Mouse (Mus musculus): ENCODE measurements at regions not wholly inside any gene's neighbourhood (a gene's known extent, or its start where the extent isn't known, plus 50 kb on each side); places are given as distances from the start of the nearest gene placed in this dataset.

- DNase-seq, result no peak
Observed at GRCm38 (mm10) chr4:153321085-153321484, 161.5 kb downstream of the Ajap1 start.

GRCm38 (mm10) chr4:153320602-153321001, 162.0 kb downstream of the Ajap1 start:
- no peak for DNase-seq

GRCm38 (mm10) chr4:153316964-153317724, 165.5 kb downstream of the Ajap1 start:
- DNase-seq, result no peak

GRCm38 (mm10) chr4:153316519-153316918, 166.1 kb downstream of the Ajap1 start:
- no peak for DNase-seq

GRCm38 (mm10) chr4:153313961-153314360, 168.7 kb downstream of the Ajap1 start:
- peak in 1 of 2 experiments; percentile 14 for DNase-seq

DNA sequence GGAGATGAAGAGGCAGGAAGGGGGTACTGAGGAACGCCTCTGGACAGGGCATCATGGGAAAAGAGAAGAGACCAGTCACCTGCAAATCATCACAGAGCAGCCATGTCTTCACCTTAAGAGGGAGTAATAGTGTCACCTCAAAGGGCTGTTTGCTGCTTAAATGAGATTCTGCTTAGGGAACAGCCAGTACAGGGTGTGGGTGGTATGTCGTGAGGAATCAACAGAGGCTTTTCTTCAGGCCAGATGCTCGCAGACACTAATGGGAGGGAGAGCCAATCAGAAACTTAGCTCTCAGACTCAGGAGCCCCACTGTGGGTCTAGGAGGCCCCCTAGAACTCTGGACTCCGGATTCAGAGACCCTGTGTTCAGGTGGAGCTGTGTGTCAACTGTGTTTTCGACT, 171.0 kb downstream of the Ajap1 start:
- no peak for DNase-seq

DNA sequence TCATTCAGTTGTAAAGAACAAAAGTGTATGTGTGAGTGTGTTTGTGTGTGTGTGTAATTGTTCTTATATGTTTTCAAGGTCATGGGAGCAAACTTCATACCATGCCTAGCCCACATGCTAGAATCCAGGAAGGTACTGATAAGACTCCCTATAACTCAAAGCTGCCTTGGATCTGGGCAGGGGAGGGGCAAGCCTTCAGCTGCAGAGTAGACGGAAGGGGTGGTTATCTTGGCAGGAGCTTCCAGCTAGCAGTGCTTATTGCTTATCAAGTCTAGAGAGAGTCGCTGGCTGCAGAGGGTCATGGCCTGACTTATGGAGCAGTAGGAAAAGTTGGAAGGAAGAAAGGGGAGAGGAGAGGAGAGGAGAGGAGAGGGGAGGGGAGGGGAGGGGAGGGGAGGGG, 172.0 kb downstream of the Ajap1 start:
- DNase-seq, result no peak

- DNase-seq, result no peak
Observed at GRCm38 (mm10) chr4:153303521-153303920, 179.1 kb downstream of the Ajap1 start.

DNA sequence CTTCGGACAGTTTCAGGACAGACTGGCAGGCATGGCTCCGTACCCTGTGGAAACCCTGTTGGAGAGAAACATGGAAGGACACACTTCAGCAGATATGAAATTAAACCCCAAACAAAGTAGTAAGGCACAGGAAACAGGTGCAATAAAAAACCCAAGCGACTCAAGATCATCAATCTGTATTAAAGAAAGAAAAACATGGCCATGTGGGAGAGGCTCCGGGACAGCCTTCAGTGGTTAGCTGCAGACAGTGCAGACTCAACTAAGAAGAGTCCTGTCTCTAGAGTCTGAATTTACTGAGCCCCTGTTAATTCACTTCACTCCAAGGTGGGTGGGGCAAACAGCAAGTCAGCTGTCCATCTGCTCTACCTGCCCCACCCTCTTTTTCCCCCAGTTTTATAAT, 179.8 kb downstream of the Ajap1 start:
- DNase-seq, result no peak

GRCm38 (mm10) chr4:153298277-153298676, 184.3 kb downstream of the Ajap1 start:
- DNase-seq, result no peak

DNA sequence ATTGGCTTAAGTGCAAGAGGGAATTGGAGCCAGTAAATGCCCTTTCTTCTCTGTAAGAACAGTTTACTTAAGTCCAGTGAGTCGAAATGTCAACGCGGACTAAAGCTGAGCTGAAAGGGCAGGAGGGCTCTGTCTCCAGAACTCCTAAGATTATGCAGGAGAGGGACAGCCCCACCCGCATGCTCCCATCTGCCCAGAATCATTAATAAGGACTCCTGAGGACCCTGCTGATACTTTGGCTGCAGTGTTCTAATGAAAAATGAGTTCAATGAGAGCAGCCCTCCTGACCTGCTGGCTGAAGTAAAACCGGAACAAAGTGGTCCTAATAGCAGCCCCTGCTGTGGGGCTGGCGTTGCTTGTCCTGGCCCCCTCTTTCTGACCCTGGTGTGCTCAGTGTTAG, 187.8 kb downstream of the Ajap1 start:
- no peak for DNase-seq

DNA sequence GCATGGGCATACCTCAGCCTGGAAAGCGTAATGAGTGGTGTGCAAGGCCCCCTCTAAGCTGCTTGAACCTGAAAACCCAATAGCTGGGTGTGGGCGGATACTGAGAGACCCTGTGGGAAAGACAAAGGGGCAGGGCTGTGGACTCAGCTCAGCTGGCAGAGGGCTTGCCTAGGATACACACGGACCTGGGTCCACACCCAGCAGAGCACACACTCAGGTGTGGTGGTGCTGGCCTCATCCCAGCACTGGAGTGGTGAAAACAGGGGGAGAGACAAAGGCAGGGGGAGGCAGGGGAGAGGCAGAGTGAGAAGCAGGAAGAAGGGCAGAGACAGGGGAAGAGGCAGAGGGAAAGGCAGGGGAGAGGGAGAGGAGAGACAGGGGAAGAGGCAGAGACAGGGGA, 189.5 kb downstream of the Ajap1 start:
- no peak for DNase-seq

DNA sequence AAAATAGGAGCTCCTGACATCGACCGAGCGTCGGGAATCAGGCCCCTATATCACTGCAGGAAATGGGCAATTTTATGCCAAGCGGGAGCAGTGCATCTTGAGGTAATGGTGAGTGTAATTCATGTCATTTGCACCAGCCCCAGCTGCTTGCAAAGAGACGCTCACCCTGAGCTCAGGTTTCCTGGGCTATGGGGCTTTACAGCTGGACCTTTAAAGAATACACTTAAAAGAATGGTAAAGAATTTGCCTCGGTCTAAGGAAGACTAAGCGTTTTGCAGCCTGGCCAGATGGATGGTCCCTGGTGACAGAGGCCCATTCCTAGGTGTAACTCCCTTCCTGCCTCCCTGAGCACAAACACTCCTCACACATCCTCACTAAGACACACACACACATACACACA, 194.2 kb downstream of the Ajap1 start:
- no peak for DNase-seq

DNA sequence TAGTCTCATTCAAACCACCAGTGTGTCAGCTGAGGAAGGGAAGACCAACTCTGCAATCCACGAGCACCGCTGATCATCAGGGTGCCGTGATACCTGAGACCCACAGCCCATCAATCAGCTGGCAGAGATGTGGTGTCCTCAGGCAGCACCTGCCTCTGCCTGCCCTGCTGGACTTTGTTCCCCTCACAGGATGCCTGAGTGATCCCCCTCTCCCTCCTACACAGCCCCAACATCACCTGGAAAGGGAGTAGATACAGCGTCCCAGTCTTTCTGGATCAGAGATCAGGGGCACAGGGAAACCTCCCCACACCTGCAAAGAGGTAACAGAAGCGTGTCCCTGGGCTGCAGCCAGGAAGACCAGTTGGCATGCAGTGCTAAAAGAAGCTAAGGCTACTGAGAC, 198.4 kb downstream of the Ajap1 start:
- DNase-seq, result no peak

DNA sequence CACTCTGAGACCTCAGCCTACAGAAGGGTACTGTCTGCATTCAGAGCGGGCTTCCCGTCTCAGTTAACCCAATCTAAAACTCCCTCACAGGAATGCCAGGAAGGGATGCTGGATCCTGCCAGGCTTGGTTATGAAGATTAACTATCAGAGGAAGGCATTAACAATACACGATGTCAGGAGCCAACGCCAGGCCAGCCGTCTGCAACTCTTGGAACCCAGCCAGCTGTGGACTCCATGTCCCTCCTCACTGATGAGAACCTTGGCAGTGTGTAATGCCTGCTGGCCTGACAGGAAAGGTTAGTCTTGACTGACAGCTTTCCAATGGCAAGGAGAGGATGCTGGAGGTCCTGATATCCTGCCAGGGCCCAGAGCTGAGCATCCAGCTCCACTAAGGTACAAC, 206.0 kb downstream of the Ajap1 start:
- no peak for DNase-seq

DNA sequence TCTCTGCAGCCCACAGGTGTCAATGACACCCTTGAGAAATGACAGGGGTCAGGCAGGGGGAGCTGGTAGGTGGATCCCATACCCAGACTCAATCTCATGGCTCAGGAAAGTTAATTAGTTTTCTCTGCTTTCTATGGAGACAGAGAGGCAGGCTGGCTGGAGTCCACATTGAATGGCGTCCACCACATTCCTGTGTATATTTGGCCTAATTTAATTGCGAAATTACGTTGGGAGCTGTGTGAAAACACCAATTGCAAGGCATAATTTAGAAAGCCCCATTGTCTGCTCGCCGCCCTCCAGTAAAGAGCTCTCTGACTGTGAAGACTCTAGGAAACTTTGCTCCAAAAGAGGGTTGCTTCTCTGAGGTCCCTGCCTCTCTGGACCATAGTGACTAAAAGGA, 211.2 kb downstream of the Ajap1 start:
- no peak for DNase-seq

GRCm38 (mm10) chr4:153263216-153263805, 219.3 kb downstream of the Ajap1 start:
- DNase-seq, result no peak

GRCm38 (mm10) chr4:153260941-153261557, 221.6 kb downstream of the Ajap1 start:
- DNase-seq, result no peak

- no peak for DNase-seq
Observed at GRCm38 (mm10) chr4:153251943-153252342, 230.7 kb downstream of the Ajap1 start.

DNA sequence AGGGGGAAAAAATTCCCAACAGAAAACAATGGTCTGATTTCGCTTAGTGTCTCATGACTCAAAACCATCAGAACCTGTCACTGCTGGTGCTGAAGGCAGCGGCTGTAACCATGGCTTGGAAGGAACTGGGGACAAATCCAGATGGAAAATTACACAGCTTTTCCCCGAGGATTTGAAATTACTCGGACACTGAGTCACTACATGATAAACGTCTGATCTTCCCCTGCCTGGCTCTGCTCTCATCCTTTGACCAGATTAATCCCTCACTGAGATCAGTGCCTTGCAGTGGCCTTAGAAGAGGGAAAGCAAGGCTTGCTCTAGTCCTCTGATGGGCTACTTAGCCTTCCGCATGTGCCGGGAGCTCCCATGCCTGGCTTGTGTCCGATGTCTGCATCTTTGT, 231.3 kb downstream of the Ajap1 start:
- DNase-seq, result no peak

- no peak for DNase-seq
Observed at GRCm38 (mm10) chr4:153236680-153237079, 245.9 kb downstream of the Ajap1 start.

- DNase-seq, result no peak
Observed at GRCm38 (mm10) chr4:153233762-153234161, 248.8 kb downstream of the Ajap1 start.

GRCm38 (mm10) chr4:153229221-153229620, 253.4 kb downstream of the Ajap1 start:
- no peak for DNase-seq
